Mouse (Mus musculus) testis, adult 2 months (tissue): ENCODE measurements at regions not wholly inside any gene's neighbourhood (a gene's known extent, or its start where the extent isn't known, plus 50 kb on each side); places are given as distances from the start of the nearest gene placed in this dataset.

Experiments
- H3K27ac ChIP-seq: fragments of 200-500 bp; 2 replicates; pipeline ENCODE4 v1.5.1; 2012; ENCODE audit warnings: low read depth, low read length; ENCODE audit not compliant: control insufficient read depth, insufficient read depth
- H3K27me3 ChIP-seq: fragments of 200-500 bp; 2 replicates; pipeline ENCODE4 v1.6.1; 2012; ENCODE audit warnings: mild to moderate bottlenecking, low read length, moderate library complexity; ENCODE audit not compliant: control insufficient read depth, insufficient read depth
- H3K36me3 ChIP-seq: fragments of 200-500 bp; 2 replicates; pipeline ENCODE4 v1.6.1; 2012; ENCODE audit warnings: mild to moderate bottlenecking, low read length; ENCODE audit not compliant: control insufficient read depth, insufficient read depth
- H3K4me1 ChIP-seq: fragments of 200-500 bp; 2 replicates; pipeline ENCODE4 v1.6.1; 2012; ENCODE audit warnings: low read length; ENCODE audit not compliant: control insufficient read depth, insufficient read depth
- H3K4me3 ChIP-seq: fragments of 200-500 bp; 2 replicates; pipeline ENCODE4 v1.5.1; 2012; ENCODE audit warnings: low read depth, mild to moderate bottlenecking, low read length, moderate library complexity, mixed read lengths; ENCODE audit not compliant: control insufficient read depth
- CTCF ChIP-seq: fragments of 200-500 bp; IDR thresholded peaks from 2 replicates; pipeline ENCODE4 v1.5.1; 2012; ENCODE audit warnings: low read depth, mild to moderate bottlenecking, inconsistent platforms, low read length, moderate library complexity; ENCODE audit not compliant: control insufficient read depth, insufficient read depth, insufficient replicate concordance
- POLR2A ChIP-seq: fragments of 200-500 bp; IDR thresholded peaks from 2 replicates; pipeline ENCODE4 v1.6.1; 2012; ENCODE audit warnings: low read depth, mild to moderate bottlenecking, inconsistent platforms, low read length, moderate library complexity; ENCODE audit not compliant: control insufficient read depth

- H3K4me1 ChIP-seq, result no peaks in the 10 kb centered on the region
- H3K36me3 ChIP-seq, result no peaks in the 10 kb centered on the region
- H3K27me3 ChIP-seq, result no peaks in the 10 kb centered on the region
- no peak overlapping the region for H3K4me3 ChIP-seq
- no peak overlapping the region for H3K27ac ChIP-seq
- TF ChIP-seq CTCF, result no peak
- TF ChIP-seq POLR2A, result no peak
Observed at GRCm38 (mm10) chr1:156993105-156993504, 53.7 kb upstream of the Ralgps2 start.

DNA sequence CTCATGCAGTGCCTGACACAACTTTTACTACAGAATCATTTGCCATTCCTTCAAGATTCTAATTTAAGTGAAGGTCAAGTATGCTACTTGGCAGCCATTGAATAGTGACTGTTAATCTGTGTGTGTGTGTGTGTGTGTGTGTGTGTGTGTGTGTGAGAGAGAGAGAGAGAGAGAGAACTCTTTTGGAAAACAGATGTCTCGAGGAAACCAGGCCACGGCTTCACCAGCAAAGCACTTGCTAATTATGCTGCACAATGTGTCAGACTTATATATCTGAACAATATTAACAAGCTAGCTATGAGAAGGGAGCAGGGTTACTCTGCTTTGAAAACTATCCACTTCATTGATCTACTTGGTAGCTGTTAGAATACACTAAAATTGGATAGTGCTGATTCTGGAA, 53.1 kb upstream of the Ralgps2 start:
- TF ChIP-seq CTCF (no peak), POLR2A (no peak)
- H3K27me3 ChIP-seq, result no peaks in the 10 kb centered on the region
- H3K27ac ChIP-seq, result no peak overlapping the region
- H3K4me1 ChIP-seq, result no peaks in the 10 kb centered on the region
- H3K36me3 ChIP-seq, result no peaks in the 10 kb centered on the region
- no peak overlapping the region for H3K4me3 ChIP-seq

DNA sequence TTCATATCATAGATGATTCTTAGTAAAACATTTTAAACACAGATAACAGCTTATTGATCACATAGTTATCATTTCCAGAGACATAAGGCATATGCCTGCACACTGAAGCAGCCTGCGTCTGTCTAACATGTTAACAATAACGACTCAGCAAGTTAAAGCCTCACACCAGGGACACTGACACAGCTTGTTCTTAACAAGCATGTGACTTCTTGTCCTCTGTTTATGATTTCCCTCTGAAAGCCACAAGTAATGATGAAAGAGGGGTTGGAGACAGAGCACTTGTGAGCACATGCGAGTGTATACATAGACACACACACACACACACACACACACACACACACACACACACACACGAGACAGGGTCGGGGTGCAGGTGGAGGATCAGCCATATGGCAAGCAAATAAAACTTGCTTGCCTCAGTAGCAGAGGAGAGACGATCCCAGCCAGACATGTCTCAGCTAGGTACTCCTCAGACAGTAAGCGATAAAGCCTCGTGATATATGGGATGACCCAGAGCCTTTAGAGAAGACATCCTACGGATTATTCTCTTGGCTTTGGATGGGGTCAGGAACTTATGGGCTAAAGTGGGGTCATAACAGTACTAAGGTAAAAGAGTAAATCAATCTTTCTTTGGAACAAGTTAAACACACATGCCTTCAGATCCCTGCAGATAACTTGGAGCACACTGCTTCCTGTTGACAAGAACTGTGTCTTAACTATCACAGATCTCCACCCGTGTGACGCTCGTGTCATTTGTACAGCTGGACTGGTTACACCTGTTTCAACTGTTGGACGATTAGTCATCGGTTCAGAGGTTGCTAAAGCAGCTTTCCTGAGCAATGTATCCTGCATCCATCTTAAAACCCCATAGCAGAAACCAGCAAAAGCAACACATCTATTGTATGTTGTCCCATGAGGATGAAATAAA, 51.4 kb upstream of the Ralgps2 start:
- Histone ChIP-seq H3K27ac (no peak overlapping the region), H3K36me3 (no peaks in the 10 kb centered on the region), H3K4me1 (no peaks in the 10 kb centered on the region; the same call in 1 of the 2 replicates), H3K27me3 (no peaks in the 10 kb centered on the region), H3K4me3 (no peak overlapping the region)
- no peak for TF ChIP-seq POLR2A
- TF ChIP-seq CTCF, result no peak

GRCm38 (mm10) chr1:156990112-156990511, 50.7 kb upstream of the Ralgps2 start:
- H3K27me3 ChIP-seq, result no peaks in the 10 kb centered on the region
- H3K36me3 ChIP-seq, result no peaks in the 10 kb centered on the region
- TF ChIP-seq CTCF, result no peak
- no peak for TF ChIP-seq POLR2A
- H3K27ac ChIP-seq, result no peak overlapping the region
- no peak overlapping the region for H3K4me3 ChIP-seq
- H3K4me1 ChIP-seq, result no peaks in the 10 kb centered on the region; the same call in 1 of the 2 replicates

DNA sequence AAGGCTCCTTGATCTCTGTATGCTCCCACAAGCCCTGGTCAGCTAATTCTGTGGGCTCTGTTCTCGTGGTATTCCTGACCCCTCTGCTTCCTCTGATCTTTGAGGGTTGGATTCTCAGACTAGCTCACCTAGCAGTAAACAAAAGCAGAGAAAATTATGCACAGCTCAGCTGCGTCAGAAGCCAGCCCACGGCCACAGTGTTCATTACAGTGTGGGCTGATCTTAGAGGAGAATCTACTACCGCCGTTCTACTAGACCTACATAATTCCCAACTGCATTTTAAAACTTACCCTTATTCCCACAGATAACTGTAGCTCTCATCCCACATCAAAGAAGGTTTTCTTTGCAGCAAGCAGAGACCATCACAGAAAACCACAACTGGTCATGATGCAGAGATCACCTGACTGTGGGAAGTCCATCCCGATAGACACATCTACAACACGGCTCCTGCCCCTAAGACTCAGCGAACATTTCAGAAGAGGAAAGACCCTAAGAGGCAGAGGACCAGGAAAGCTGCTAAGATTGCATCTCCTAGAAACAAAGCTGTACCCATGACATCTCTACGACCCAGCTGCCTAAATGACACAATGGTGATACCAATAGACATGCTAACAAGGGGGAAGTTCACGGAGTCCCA, 49.8 kb upstream of the Ralgps2 start:
- no peak for TF ChIP-seq POLR2A
- no peak for TF ChIP-seq CTCF
- Histone ChIP-seq H3K36me3 (no peaks in the 10 kb centered on the region), H3K27me3 (no peaks in the 10 kb centered on the region), H3K27ac (no peak overlapping the region), H3K4me1 (no peaks in the 10 kb centered on the region; the same call in 1 of the 2 replicates), H3K4me3 (no peak overlapping the region)
